Mouse (Mus musculus): ENCODE data around the gene 1810065E05Rik. TPM values are rescaled to one million over a fixed set of nuclear protein-coding genes. Genes with fewer than 3 reads are reported as not detected.

Gene 1810065E05Rik
- total RNA-seq (2021), result not detected

DNA sequence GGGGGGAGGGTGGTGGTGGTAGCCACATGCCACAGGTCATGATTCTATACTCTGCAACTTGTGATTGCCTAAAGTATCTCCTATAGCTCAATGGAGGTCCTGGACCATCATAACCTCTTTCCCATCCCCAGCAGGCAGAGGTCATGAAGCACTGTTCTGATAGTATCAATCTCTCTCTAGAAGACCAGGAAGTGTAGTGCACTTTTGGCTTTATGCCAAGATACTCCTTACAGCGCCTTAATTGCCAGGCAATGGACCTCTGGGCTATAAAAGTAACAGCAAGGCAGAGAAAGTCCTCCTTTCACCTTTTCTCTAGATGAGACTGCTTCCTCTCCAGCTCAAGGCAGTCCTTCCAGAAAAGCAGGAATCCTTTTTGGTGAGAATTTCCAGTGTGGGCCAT, at the start of gene 1810065E05Rik:
TSS of gene 1810065E05Rik (plus strand) at position 297 of the 400 bp plus-strand sequence.
- intact Hi-C loops (cut with DNase I), result no loop called here
- no peak for DNase-seq

GRCm38 (mm10) chr11:58377273-58377672, 43.6 kb upstream of the 1810065E05Rik start:
- DNase-seq, result no peak
- intact Hi-C loops (cut with DNase I), result no loop called here

DNA sequence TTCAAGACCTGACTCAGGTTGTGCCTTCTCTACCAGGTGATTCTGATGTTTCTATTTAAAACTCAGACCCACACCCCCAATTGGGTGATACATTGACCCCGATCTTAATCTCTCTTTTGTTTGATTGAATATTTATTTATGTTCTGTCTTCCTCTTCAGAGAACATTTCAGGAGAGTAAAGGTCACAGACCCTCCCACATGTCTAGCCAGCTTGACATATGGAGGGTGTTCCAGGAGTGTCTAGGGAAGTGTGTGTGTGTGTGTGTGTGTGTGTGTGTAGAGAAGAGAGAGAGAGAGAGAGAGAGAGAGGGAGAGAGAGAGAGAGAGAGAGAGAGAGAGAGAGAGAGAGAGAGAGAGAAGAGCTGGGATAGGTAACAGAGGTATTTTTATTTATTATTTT, 43.2 kb upstream of the 1810065E05Rik start:
- DNase-seq, result no peak
- intact Hi-C loops (cut with DNase I), result no loop called here

DNA sequence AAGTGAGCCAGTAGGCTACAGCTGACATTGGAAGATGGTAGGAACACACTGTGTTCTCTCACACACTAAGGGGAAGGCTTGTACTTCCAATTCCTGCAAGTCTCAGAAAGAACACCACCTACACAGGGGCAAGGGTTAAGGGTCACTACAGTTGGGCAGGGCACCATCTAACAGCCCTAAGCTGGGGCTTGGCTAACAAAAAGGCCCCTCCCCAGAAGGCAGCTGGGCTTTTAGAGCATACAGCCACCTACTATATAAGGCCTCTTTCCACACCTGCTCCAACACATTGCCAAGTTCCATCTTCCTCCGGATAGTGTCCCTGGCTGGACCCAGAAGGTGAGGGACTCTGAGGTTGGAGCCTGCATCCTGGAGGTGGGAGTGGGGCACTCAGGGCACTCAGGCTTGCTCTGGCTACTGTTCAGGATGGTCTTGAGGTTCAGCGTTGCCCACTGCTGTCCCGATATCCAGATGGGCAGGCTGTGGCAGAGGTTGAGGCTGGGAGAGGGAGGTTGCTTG, 42.1 kb upstream of the 1810065E05Rik start, which contains the start of gene Lypd8:
TSS of gene Lypd8 (plus strand) at position 281 of the 516 bp plus-strand sequence.
- no peak for DNase-seq
- intact Hi-C loops (cut with DNase I), result no loop called here

DNA sequence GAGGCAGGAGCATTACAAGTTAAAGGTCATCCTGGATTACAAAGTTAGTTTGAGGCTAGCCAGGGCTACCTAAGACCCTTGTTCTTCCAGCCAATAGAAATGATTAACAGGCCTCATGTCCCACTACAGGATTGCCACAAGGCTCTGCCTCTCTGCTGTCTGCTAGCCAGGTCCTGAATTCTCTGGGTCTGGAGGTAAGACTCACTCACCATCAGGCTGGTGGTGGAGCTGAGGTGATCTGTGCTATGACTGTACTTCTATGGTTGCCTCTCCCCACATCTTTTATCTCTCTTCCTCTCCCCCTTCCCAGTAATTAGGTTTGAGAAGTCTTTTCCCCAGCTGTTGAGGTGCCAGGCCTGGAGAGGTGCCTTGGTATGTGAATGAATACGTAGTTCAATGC, 41.4 kb upstream of the 1810065E05Rik start:
- DNase-seq, result no peak
- intact Hi-C loops (cut with DNase I), result no loop called here

DNA sequence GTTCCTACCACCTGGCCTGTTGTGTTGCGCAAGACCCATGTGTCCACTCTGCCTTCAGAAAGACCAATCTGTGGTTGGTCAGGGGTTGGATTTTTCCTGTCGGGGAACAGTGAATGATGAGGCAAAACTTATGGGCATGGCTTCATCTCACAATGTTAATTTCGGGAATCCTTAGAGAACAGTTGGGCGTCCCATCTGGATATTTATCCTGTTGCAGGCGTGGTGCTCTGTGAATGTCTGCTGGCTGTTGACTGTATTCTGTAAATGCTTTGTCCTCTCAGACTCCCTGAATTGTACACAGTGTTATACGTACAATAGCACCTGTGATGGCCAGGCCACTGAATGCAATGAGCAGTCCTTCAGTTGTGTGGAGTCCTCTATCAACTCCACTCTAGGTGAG, 38.4 kb upstream of the 1810065E05Rik start:
- intact Hi-C loops (cut with DNase I), result no loop called here
- no peak for DNase-seq

- no peak for DNase-seq
- intact Hi-C loops (cut with DNase I), result loop anchor here (2.0 to 10.0 kb wide), 2 partner anchors 99 to 515 kb away; partner anchors contain the start of gene Btnl10
These were observed 20.8 kb upstream of the 1810065E05Rik start for GRCm38 (mm10) chr11:58399985-58400645.

DNA sequence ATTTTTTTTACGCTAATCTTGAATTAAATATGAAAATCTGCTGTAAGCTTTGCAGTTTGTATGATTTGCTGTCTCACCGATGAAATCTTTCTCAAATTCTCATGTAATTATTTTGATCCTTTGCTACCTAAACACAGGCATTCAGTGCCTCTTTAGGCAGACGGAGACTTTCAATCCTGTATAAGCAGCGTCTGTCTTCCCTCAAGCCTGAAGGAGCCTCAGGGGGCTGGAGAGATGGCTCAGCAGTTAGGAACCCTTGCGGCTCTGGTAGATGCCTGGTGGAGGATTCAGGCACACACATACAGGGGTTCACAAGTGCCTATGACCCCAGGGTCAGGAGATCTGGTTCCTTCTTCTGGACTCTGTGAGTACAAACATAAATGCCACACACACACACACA, 20.3 kb upstream of the 1810065E05Rik start:
- intact Hi-C loops (cut with DNase I), result loop anchor here (2.0 to 10.0 kb wide), 2 partner anchors 100 to 514 kb away; partner anchors contain the start of gene Btnl10
- DNase-seq, result no peak

DNA sequence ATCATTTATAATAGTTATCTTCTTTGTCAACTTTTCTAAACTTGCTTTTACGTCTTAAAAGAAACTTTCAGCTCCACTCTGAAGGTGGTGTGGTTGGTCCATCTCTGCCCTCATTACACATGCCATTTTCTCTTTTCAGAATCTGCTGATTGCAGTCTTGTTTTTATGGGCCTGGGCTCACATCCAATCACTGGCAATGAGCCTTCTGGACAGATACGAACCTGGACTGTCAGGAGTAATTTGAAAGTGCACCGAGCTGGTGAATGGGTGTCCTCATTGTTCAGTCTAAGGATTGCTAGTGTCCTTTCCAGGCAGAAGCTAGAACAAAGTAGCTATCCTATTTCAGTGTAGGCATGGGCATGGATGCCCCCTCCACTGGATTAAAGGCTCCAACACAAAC, 12.8 kb upstream of the 1810065E05Rik start:
- no peak for DNase-seq
- intact Hi-C loops (cut with DNase I), result loop anchor here (10.0 kb wide), 1 partner anchor 507 kb away; the partner anchor contains the start of gene Btnl10

GRCm38 (mm10) chr11:58418336-58418735, 2.6 kb upstream of the 1810065E05Rik start:
- intact Hi-C loops (cut with DNase I), result no loop called here
- peak; percentile 24 to 30 for DNase-seq

DNA sequence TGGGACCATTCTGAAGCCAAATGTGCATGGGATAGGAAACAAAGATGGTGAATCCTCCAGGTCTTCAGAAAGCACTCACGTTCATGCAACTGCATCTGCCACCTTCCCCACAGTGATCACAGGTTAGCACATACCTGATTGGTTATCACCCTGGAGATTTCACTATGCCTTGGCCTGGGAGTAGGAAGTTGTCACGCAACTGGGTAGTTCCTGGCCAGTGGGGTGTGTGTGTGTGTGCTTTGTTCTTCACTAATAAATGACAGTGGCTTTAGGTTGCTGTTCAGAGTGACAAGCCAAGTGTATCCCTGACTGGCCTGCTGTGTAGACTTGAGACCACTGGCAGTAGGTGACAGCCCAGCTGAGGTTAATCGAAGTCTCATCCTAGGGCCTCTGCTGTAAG, 11.3 kb downstream of the 1810065E05Rik start, which contains the start of gene Gm12253:
TSS of gene Gm12253 (plus strand) at position 301 of the 400 bp plus-strand sequence.
- no peak for DNase-seq
- intact Hi-C loops (cut with DNase I), result no loop called here

DNA sequence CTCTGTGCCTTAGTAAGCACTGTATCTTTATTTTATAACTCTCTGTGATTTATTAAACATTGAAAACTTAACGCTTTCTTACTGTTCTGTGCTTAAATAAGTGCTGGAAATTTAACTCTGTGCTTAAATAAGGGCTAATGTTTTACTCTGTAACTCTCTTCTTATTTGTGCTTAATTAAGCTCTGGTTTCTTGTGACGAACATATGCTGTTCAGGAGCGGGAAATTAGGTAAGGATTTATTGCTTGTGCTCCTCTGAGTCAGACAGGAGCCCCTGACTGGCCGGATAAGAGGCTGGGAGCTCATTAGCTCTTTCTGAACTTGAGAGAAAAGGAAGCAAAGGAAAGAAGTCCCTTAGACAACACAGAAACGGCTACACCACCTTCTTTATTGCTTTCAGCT, 17.0 kb downstream of the 1810065E05Rik start:
- DNase-seq, result no peak
- intact Hi-C loops (cut with DNase I), result no loop called here

DNA sequence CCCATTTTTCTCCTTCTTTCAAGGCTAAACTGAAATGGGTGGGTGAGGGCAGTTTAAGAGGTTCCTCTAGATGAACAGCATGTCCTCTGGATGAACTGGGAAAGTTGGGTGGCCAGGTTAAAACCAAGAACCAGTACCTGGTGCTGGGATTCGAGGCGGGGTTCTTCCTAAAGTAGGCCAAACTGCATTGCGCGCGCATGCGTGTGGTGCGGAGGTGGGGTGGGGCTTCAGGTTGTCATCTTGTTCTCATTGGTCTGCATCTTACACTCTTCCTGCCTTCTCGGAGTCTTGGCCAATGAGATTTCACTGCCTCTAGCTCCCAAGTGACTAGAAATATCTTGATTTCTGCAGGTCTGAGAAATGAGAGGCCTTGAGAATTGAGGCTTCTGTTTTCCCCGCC, 31.8 kb downstream of the 1810065E05Rik start, which contains the start of gene Lypd9:
TSS of gene Lypd9 (minus strand) at position 165 of the 400 bp plus-strand sequence.
- intact Hi-C loops (cut with DNase I), result no loop called here
- DNase-seq, result no peak

GRCm38 (mm10) chr11:58453592-58453991, 32.7 kb downstream of the 1810065E05Rik start:
- intact Hi-C loops (cut with DNase I), result no loop called here
- no peak for DNase-seq

- DNase-seq, result no peak
- intact Hi-C loops (cut with DNase I), result no loop called here
These were observed 41.3 kb downstream of the 1810065E05Rik start, which contains the start of gene Olfr30 for GRCm38 (mm10) chr11:58462170-58462569. Gene Olfr30 (minus strand): TSS chr11:58462270.

Other genes starting within 250 kb of the 1810065E05Rik start
- 10 to 100 TPM; 49.5 to 54.2 TPM for gene Mrpl22, start 249.4 kb upstream of the 1810065E05Rik start, total RNA-seq (2021)
- 1 to 10 TPM; 3.1 to 5.1 TPM for gene Igtp, start 221.6 kb upstream of the 1810065E05Rik start, total RNA-seq (2021)
- 1 to 10 TPM; 5.1 to 7.4 TPM for gene Irgm2, start 221.5 kb upstream of the 1810065E05Rik start, total RNA-seq (2021)
- gene 4930438A08Rik, start 146.3 kb upstream of the 1810065E05Rik start, total RNA-seq (2021), result not detected
- gene Zfp692, start 114.0 kb upstream of the 1810065E05Rik start, total RNA-seq (2021), result 1 to 10 TPM; 4.5 TPM
- gene Zfp672, start 90.8 kb upstream of the 1810065E05Rik start, total RNA-seq (2021), result 10 to 100 TPM; 48.5 to 51.4 TPM
- 10 to 100 TPM; 44.3 to 44.8 TPM for gene Sh3bp5l, start 90.4 kb upstream of the 1810065E05Rik start, total RNA-seq (2021)
- gene Lypd8, start 42.1 kb upstream of the 1810065E05Rik start, total RNA-seq (2021), result under 1 TPM in 1 of 2 experiments, not detected in 1; 0.22 TPM
- not detected for gene Gm12253, start 11.4 kb downstream of the 1810065E05Rik start, total RNA-seq (2021)
- not detected for gene Lypd9, start 31.8 kb downstream of the 1810065E05Rik start, total RNA-seq (2021)
- not detected for gene Olfr30, start 41.2 kb downstream of the 1810065E05Rik start, total RNA-seq (2021)
- gene Olfr332, start 71.4 kb downstream of the 1810065E05Rik start, total RNA-seq (2021), result not detected
- not detected for gene Olfr331, start 81.5 kb downstream of the 1810065E05Rik start, total RNA-seq (2021)
- not detected for gene Olfr330, start 113.7 kb downstream of the 1810065E05Rik start, total RNA-seq (2021)
- gene Olfr329-ps, start 125.3 kb downstream of the 1810065E05Rik start, total RNA-seq (2021), result not detected
- under 1 TPM in 1 of 2 experiments, not detected in 1; 0.07 TPM for gene Olfr328, start 134.5 kb downstream of the 1810065E05Rik start, total RNA-seq (2021)
- gene Olfr224, start 149.4 kb downstream of the 1810065E05Rik start, total RNA-seq (2021), result not detected
- not detected for gene Olfr325, start 156.6 kb downstream of the 1810065E05Rik start, total RNA-seq (2021)
- not detected for gene Olfr324, start 174.0 kb downstream of the 1810065E05Rik start, total RNA-seq (2021)
- under 1 TPM; 0.52 to 0.79 TPM for gene 2210407C18Rik, start 195.0 kb downstream of the 1810065E05Rik start, total RNA-seq (2021)
- not detected for gene Olfr323, start 209.4 kb downstream of the 1810065E05Rik start, total RNA-seq (2021)
- gene Trim58, start 219.4 kb downstream of the 1810065E05Rik start, total RNA-seq (2021), result under 1 TPM in 1 of 2 experiments, not detected in 1; 0.12 TPM
- gene Olfr322, start 237.7 kb downstream of the 1810065E05Rik start, total RNA-seq (2021), result not detected